Mouse (Mus musculus) liver, embryonic 16.5 days (tissue): ENCODE data around the gene Dlg5. TPM values are rescaled to one million over a fixed set of nuclear protein-coding genes. Genes with fewer than 3 reads are reported as not detected.

Experiments
- ATAC-seq: fragments of 200-750 bp; cut with Nextera tagmentation; 2 replicates; pipeline ENCODE4 v1.8.0; 2017; ENCODE audit warnings: low read depth, mild to moderate bottlenecking, moderate number of reproducible peaks, moderate library complexity
- H3K27ac ChIP-seq: fragments of 300-500 bp; sonication (generic); 2 replicates; pipeline ENCODE4 v1.5.1; 2014; ENCODE audit warnings: mild to moderate bottlenecking, low read length
- H3K27me3 ChIP-seq: fragments of 300-500 bp; sonication (generic); 2 replicates; pipeline ENCODE4 v1.6.1; 2014; ENCODE audit warnings: low read depth, low read length, mixed read lengths; ENCODE audit not compliant: control insufficient read depth, insufficient read depth
- H3K36me3 ChIP-seq: fragments of 300-500 bp; sonication (generic); 2 replicates; pipeline ENCODE4 v1.6.1; 2014; ENCODE audit warnings: mild to moderate bottlenecking; ENCODE audit not compliant: control insufficient read depth, insufficient read depth
- H3K4me1 ChIP-seq: fragments of 300-500 bp; sonication (generic); 2 replicates; pipeline ENCODE4 v1.6.1; 2014; ENCODE audit warnings: low read depth, low read length, mixed read lengths; ENCODE audit not compliant: control insufficient read depth
- H3K4me2 ChIP-seq: fragments of 300-500 bp; sonication (generic); 2 replicates; pipeline ENCODE4 v1.6.1; 2014; ENCODE audit warnings: low read depth, low read length, mixed read lengths
- H3K4me3 ChIP-seq: fragments of 300-500 bp; sonication (generic); 2 replicates; pipeline ENCODE4 v1.5.1; 2014; ENCODE audit warnings: low read depth, mild to moderate bottlenecking, low read length
- H3K9ac ChIP-seq: fragments of 300-500 bp; sonication (generic); 2 replicates; pipeline ENCODE4 v1.6.1; 2014; ENCODE audit warnings: low read depth, low read length
- H3K9me3 ChIP-seq: fragments of 300-500 bp; sonication (generic); replicated peaks from 2 replicates; pipeline ENCODE4 v1.6.1; 2016; ENCODE audit warnings: low read length; ENCODE audit not compliant: control insufficient read depth
- WGBS: fragments of 180-500 bp; shearing (Covaris S2); extraction: QIAGEN DNeasy Blood & Tissue Kit; methylation state at CpG from one replicate; pipeline ENCODE4 v1.1.7; 2014; ENCODE audit not compliant: insufficient replicate concordance; 5-methylcytosine and 5-hydroxymethylcytosine counted together
- polyA plus RNA-seq: library from polyadenylated mRNA; unstranded; fragments of >200 nt; fragmentation: Nextera tagmentation; extraction: Ambion mirVana; gene quantifications from 2 replicates; pipeline ENCODE4 v1.2.1, GENCODE M21; 2015

Gene Dlg5
- polyA plus RNA-seq, 1 experiment from 2014 or later = 0.77 TPM

GRCm38 (mm10) chr14:24206736-24207359 lies 38.9 kb downstream of the Dlg5 start:
- H3K4me2 ChIP-seq = no peak overlapping the region
- H3K9me3 ChIP-seq = no peaks in the 10 kb centered on the region
- H3K4me1 ChIP-seq = no peaks in the 10 kb centered on the region
- no peak overlapping the region for H3K4me3 ChIP-seq
- H3K9ac ChIP-seq = no peak overlapping the region
- WGBS = 32% methylated on average over 12 of the region's 12 CpGs
- H3K27ac ChIP-seq = no peak overlapping the region
- H3K27me3 ChIP-seq = no peaks in the 10 kb centered on the region; the same call in 1 of the 2 replicates
- no peak for ATAC-seq
- no peaks in the 10 kb centered on the region for H3K36me3 ChIP-seq

- H3K4me2 ChIP-seq = no peak overlapping the region
- H3K27me3 ChIP-seq = no peaks in the 10 kb centered on the region; the same call in 1 of the 2 replicates
- H3K36me3 ChIP-seq = no peaks in the 10 kb centered on the region
- H3K4me3 ChIP-seq = no peak overlapping the region
- no peaks in the 10 kb centered on the region for H3K4me1 ChIP-seq
- H3K9me3 ChIP-seq = no peaks in the 10 kb centered on the region
- H3K9ac ChIP-seq = no peak overlapping the region
- WGBS = 28% methylated on average over 4 of the region's 9 CpGs
- ATAC-seq = no peak
- no peak overlapping the region for H3K27ac ChIP-seq
These were observed 39.4 kb downstream of the Dlg5 start for GRCm38 (mm10) chr14:24206314-24206713.

GRCm38 (mm10) chr14:24205281-24205871 lies 40.3 kb downstream of the Dlg5 start:
- Histone ChIP-seq H3K9me3 (no peaks in the 10 kb centered on the region), H3K4me2 (no peak overlapping the region), H3K27me3 (no peaks in the 10 kb centered on the region; the same call in 1 of the 2 replicates), H3K9ac (no peak overlapping the region), H3K36me3 (no peaks in the 10 kb centered on the region), H3K27ac (no peak overlapping the region), H3K4me1 (no peaks in the 10 kb centered on the region), H3K4me3 (no peak overlapping the region)
- WGBS = 34% methylated on average over 6 of the region's 6 CpGs
- no peak for ATAC-seq

- Histone ChIP-seq H3K4me1 (no peaks in the 10 kb centered on the region), H3K27me3 (no peaks in the 10 kb centered on the region), H3K27ac (no peak overlapping the region), H3K9me3 (no peaks in the 10 kb centered on the region), H3K9ac (no peak overlapping the region), H3K4me2 (no peak overlapping the region), H3K36me3 (no peaks in the 10 kb centered on the region), H3K4me3 (no peak overlapping the region)
- 75% methylated on average over 8 of the region's 8 CpGs for WGBS
- ATAC-seq = no peak
These were observed 42.5 kb downstream of the Dlg5 start for GRCm38 (mm10) chr14:24203210-24203609.

GRCm38 (mm10) chr14:24200771-24201170 lies 44.9 kb downstream of the Dlg5 start:
- no peaks in the 10 kb centered on the region for H3K36me3 ChIP-seq
- H3K27ac ChIP-seq = no peak overlapping the region
- 75% methylated on average over 2 of the region's 2 CpGs for WGBS
- ATAC-seq = no peak
- H3K4me3 ChIP-seq = no peak overlapping the region
- no peak overlapping the region for H3K9ac ChIP-seq
- no peaks in the 10 kb centered on the region for H3K27me3 ChIP-seq
- no peaks in the 10 kb centered on the region for H3K4me1 ChIP-seq
- no peak overlapping the region for H3K4me2 ChIP-seq
- H3K9me3 ChIP-seq = no peaks in the 10 kb centered on the region

GRCm38 (mm10) chr14:24199732-24200131 lies 46.0 kb downstream of the Dlg5 start:
- Histone ChIP-seq H3K9me3 (no peaks in the 10 kb centered on the region), H3K27me3 (no peaks in the 10 kb centered on the region), H3K27ac (no peak overlapping the region), H3K4me3 (no peak overlapping the region), H3K4me2 (no peak overlapping the region), H3K36me3 (no peaks in the 10 kb centered on the region), H3K9ac (no peak overlapping the region), H3K4me1 (no peaks in the 10 kb centered on the region)
- 60% methylated on average over 6 of the region's 6 CpGs for WGBS
- ATAC-seq = no peak

GRCm38 (mm10) chr14:24197865-24198264 lies 47.9 kb downstream of the Dlg5 start:
- H3K27me3 ChIP-seq = no peaks in the 10 kb centered on the region
- no peaks in the 10 kb centered on the region for H3K9me3 ChIP-seq
- ATAC-seq = no peak
- H3K9ac ChIP-seq = no peak overlapping the region
- no peak overlapping the region for H3K27ac ChIP-seq
- H3K4me1 ChIP-seq = no peaks in the 10 kb centered on the region
- H3K4me3 ChIP-seq = no peak overlapping the region
- no peaks in the 10 kb centered on the region for H3K36me3 ChIP-seq
- no peak overlapping the region for H3K4me2 ChIP-seq
- WGBS = 47% methylated on average over 5 of the region's 5 CpGs

GRCm38 (mm10) chr14:24196947-24197346 lies 48.8 kb downstream of the Dlg5 start:
- no peak for ATAC-seq
- Histone ChIP-seq H3K27me3 (no peaks in the 10 kb centered on the region), H3K27ac (no peak overlapping the region)

GRCm38 (mm10) chr14:24190131-24190530 lies 55.6 kb downstream of the Dlg5 start:
- Histone ChIP-seq H3K36me3 (no peaks in the 10 kb centered on the region), H3K4me1 (no peaks in the 10 kb centered on the region; the same call in none of the 2 replicates), H3K4me3 (no peak overlapping the region), H3K27me3 (no peaks in the 10 kb centered on the region), H3K9ac (no peak overlapping the region), H3K9me3 (no peaks in the 10 kb centered on the region), H3K27ac (no peak overlapping the region), H3K4me2 (no peak overlapping the region)
- ATAC-seq = no peak
- WGBS = 80% methylated on average over 12 of the region's 13 CpGs

More at GRCm38 (mm10) chr14:24196947-24197346, 48.8 kb downstream of the Dlg5 start:
- no peak overlapping the region for H3K4me3 ChIP-seq
- no peaks in the 10 kb centered on the region for H3K4me1 ChIP-seq
- no peaks in the 10 kb centered on the region for H3K36me3 ChIP-seq
- no peak overlapping the region for H3K9ac ChIP-seq
- WGBS = 77% methylated on average over 6 of the region's 6 CpGs
- H3K4me2 ChIP-seq = no peak overlapping the region
- no peaks in the 10 kb centered on the region for H3K9me3 ChIP-seq
